Mouse (Mus musculus) G1E (cell line): ENCODE data around the gene Bola3.

Source experiments
- CTCF ChIP-seq: IDR thresholded peaks from 2 replicates; pipeline ENCODE4 v1.5.1; 2012; ENCODE audit warnings: low read depth, low read length, inconsistent platforms, mixed read lengths
- POLR2AphosphoS5 ChIP-seq: IDR thresholded peaks from 2 replicates; pipeline ENCODE4 v1.6.1; 2012; ENCODE audit warnings: low read depth, low read length, inconsistent platforms; ENCODE audit not compliant: insufficient replicate concordance
- TAL1 ChIP-seq: conservative IDR thresholded peaks from 2 replicates; pipeline ENCODE4 v1.6.1; 2012; ENCODE audit warnings: low read depth, low read length, inconsistent platforms, mixed read lengths

- TF ChIP-seq CTCF (no peak), POLR2AphosphoS5 (no peak), TAL1 (peak; percentile 97)
Observed at GRCm38 (mm10) chr6:83351490-83352160, 2.7 kb downstream of the Bola3 start.
